Mouse (Mus musculus) neural tube, embryonic 14.5 days (tissue): ENCODE measurements at regions not wholly inside any gene's neighbourhood (a gene's known extent, or its start where the extent isn't known, plus 50 kb on each side); places are given as distances from the start of the nearest gene placed in this dataset.

Experiments used
- ATAC-seq: fragments of 200-750 bp; cut with Nextera tagmentation; 2 replicates; pipeline ENCODE4 v1.8.0; 2017; ENCODE audit warnings: low read depth, mild to moderate bottlenecking, moderate TSS enrichment, moderate library complexity
- H3K27ac ChIP-seq: fragments of 300-500 bp; sonication (generic); 2 replicates; pipeline ENCODE4 v1.5.1; 2014; ENCODE audit warnings: low read depth, mild to moderate bottlenecking, control low read depth, low read length, moderate library complexity, mixed read lengths
- H3K27me3 ChIP-seq: fragments of 300-500 bp; sonication (generic); 2 replicates; pipeline ENCODE4 v1.6.1; 2014; ENCODE audit warnings: low read length; ENCODE audit not compliant: control insufficient read depth, insufficient read depth
- H3K36me3 ChIP-seq: fragments of 300-500 bp; sonication (generic); 2 replicates; pipeline ENCODE4 v1.6.1; 2014; ENCODE audit warnings: low read length, mixed read lengths; ENCODE audit not compliant: control insufficient read depth, insufficient read depth
- H3K4me1 ChIP-seq: fragments of 300-500 bp; sonication (generic); 2 replicates; pipeline ENCODE4 v1.6.1; 2014; ENCODE audit warnings: low read length; ENCODE audit not compliant: control insufficient read depth, insufficient read depth
- H3K4me2 ChIP-seq: fragments of 300-500 bp; sonication (generic); 2 replicates; pipeline ENCODE4 v1.6.1; 2014; ENCODE audit warnings: mild to moderate bottlenecking, low read depth, low read length, control low read depth
- H3K4me3 ChIP-seq: fragments of 300-500 bp; sonication (generic); 2 replicates; pipeline ENCODE4 v1.5.1; 2014; ENCODE audit warnings: low read depth, low read length, control low read depth, mixed read lengths
- H3K9ac ChIP-seq: fragments of 300-500 bp; sonication (generic); replicated peaks from 2 replicates; pipeline ENCODE4 v1.6.1; 2014; ENCODE audit warnings: low read depth, mild to moderate bottlenecking, control low read depth, low read length, mixed read lengths
- H3K9me3 ChIP-seq: fragments of 300-500 bp; sonication (generic); 2 replicates; pipeline ENCODE4 v1.6.1; 2016; ENCODE audit warnings: low read length; ENCODE audit not compliant: control insufficient read depth
- WGBS: fragments of 180-500 bp; shearing (Covaris S2); extraction: QIAGEN DNeasy Blood & Tissue Kit; methylation state at CpG from one replicate; pipeline ENCODE4 v1.1.7; 2014; 5-methylcytosine and 5-hydroxymethylcytosine counted together

GRCm38 (mm10) chr10:115025950-115026349, 158.9 kb downstream of the Tph2 start:
- no peak for ATAC-seq
- WGBS = 84% methylated on average over 2 of the region's 2 CpGs
- H3K27me3 ChIP-seq = no peaks in the 10 kb centered on the region
- H3K27ac ChIP-seq = no peak overlapping the region
- H3K4me2 ChIP-seq = no peak overlapping the region
- H3K4me1 ChIP-seq = no peaks in the 10 kb centered on the region
- H3K9me3 ChIP-seq = no peaks in the 10 kb centered on the region
- H3K4me3 ChIP-seq = no peak overlapping the region
- no peak overlapping the region for H3K9ac ChIP-seq
- H3K36me3 ChIP-seq = no peaks in the 10 kb centered on the region

DNA sequence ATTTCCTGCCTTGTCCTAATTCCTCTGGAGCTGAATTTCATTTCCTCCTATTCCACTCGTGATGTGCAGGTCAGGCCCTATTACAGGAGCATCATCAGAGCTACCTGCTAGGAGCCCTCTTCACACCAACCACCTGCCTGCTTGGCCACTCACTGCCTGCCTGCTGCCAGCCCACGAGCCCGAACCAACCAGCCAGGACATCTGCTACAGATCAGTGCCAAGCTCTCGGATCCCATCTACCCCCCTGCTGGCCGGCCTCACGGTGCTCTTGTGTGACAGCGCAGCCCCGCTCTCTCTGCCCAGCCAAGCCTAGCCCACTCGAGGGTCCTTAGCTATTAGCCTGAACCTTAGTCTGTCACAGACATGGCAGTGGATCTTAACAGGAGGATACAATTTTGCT, 165.4 kb downstream of the Tph2 start:
- H3K27ac ChIP-seq = no peak overlapping the region
- H3K9ac ChIP-seq = no peak overlapping the region
- no peaks in the 10 kb centered on the region for H3K36me3 ChIP-seq
- no peak for ATAC-seq
- no peak overlapping the region for H3K4me2 ChIP-seq
- 71% methylated on average over 9 of the region's 9 CpGs for WGBS
- H3K4me1 ChIP-seq = no peaks in the 10 kb centered on the region
- no peaks in the 10 kb centered on the region for H3K27me3 ChIP-seq
- no peaks in the 10 kb centered on the region for H3K9me3 ChIP-seq
- H3K4me3 ChIP-seq = no peak overlapping the region

DNA sequence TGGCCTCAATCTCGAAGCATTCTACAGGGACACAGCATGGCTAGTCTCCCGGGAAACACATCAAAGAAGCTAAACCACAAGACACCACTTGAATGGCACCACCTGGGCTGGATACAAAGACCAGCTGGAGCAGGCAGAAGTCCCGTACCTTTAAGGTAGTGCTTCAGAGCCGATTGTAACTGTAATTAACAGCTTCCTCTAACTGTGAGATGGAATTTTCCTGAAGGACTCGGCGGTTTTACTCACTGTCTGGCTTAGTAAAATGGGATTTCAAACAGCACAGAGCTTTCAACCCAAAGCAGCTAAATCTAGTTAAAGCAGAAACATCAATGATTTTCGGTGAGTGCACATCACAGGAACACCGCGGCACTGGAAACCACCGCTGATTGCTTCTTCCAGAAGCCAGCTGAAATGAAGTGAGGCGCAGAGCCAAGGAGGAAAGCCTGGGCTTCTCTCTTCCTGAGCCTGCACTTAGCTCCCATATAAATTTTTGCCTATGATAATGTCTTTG, 171.3 kb downstream of the Tph2 start:
- no peaks in the 10 kb centered on the region for H3K4me1 ChIP-seq
- 12% methylated on average over 11 of the region's 11 CpGs for WGBS
- ATAC-seq = no peak; the same call in 1 of the 2 replicates

GRCm38 (mm10) chr10:115012922-115013321, 171.9 kb downstream of the Tph2 start:
- Histone ChIP-seq H3K27me3 (no peaks in the 10 kb centered on the region), H3K27ac (no peak overlapping the region), H3K4me2 (no peak overlapping the region), H3K36me3 (no peaks in the 10 kb centered on the region), H3K9me3 (no peaks in the 10 kb centered on the region), H3K4me1 (no peaks in the 10 kb centered on the region), H3K4me3 (no peak overlapping the region), H3K9ac (no peak overlapping the region)
- 62% methylated on average over 6 of the region's 6 CpGs for WGBS
- ATAC-seq = peak; percentile 49

More for the DNA sequence above, 171.3 kb downstream of the Tph2 start:
- no peaks in the 10 kb centered on the region for H3K27me3 ChIP-seq
- H3K9me3 ChIP-seq = no peaks in the 10 kb centered on the region
- H3K9ac ChIP-seq = no peak overlapping the region
- H3K36me3 ChIP-seq = no peaks in the 10 kb centered on the region
- H3K27ac ChIP-seq = no peak overlapping the region
- H3K4me3 ChIP-seq = no peak overlapping the region
- H3K4me2 ChIP-seq = peak overlapping the region; percentile 4; the same call in 1 of the 2 replicates

- ATAC-seq = no peak
- Histone ChIP-seq H3K27ac (no peak overlapping the region), H3K9me3 (no peaks in the 10 kb centered on the region), H3K27me3 (no peaks in the 10 kb centered on the region), H3K4me2 (no peak overlapping the region), H3K36me3 (no peaks in the 10 kb centered on the region), H3K9ac (no peak overlapping the region), H3K4me3 (no peak overlapping the region), H3K4me1 (no peaks in the 10 kb centered on the region)
- WGBS = 46% methylated on average over 7 of the region's 7 CpGs
Measured at GRCm38 (mm10) chr10:115012316-115012715, 172.5 kb downstream of the Tph2 start.

DNA sequence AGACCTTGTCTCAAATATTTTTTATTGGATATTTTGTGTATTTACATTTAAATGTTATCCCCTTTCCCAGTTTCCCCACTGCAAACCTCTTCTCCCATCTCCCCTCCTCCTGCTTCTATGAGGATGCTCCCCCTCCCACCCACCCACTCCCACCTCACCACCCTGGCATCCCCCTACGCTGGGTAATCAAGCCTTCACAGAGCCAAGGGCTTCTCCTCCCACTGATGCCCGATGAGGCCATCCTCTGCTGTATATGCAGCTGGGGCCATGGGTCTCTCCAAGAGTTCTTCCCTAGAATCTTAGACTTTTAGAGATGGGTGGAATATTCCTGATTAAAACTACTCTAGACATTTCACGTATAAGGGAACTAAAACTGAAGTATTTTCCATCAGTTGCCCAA, 172.9 kb downstream of the Tph2 start:
- Histone ChIP-seq H3K4me2 (no peak overlapping the region), H3K9ac (no peak overlapping the region), H3K36me3 (no peaks in the 10 kb centered on the region), H3K4me3 (no peak overlapping the region), H3K4me1 (no peaks in the 10 kb centered on the region), H3K27ac (no peak overlapping the region), H3K27me3 (no peaks in the 10 kb centered on the region), H3K9me3 (no peaks in the 10 kb centered on the region)
- WGBS = 81% methylated on average over 3 of the region's 3 CpGs
- ATAC-seq = no peak

DNA sequence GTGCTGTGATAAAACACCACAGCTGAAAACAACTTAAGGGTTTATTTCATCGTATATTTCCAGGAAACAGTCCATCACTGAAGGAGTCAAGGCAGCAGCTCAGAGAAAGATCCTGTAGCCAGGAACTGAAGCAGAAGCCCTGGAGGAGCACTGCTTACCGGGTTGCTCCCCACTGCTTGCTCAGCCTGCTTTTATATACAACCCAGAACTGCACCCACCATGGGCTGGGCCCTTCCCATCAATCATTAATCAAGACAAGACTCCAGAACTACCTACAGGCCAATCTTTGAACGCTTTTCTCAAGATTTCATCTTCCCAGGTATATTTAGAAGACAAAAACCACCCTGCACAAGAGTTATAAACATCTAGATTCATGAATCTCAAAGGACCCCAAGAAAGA, 188.4 kb downstream of the Tph2 start:
- Histone ChIP-seq H3K36me3 (no peaks in the 10 kb centered on the region), H3K4me1 (no peaks in the 10 kb centered on the region), H3K9me3 (no peaks in the 10 kb centered on the region), H3K4me3 (no peak overlapping the region), H3K4me2 (no peak overlapping the region), H3K9ac (no peak overlapping the region), H3K27ac (no peak overlapping the region), H3K27me3 (no peaks in the 10 kb centered on the region)
- ATAC-seq = no peak
- 77% methylated on average over 3 of the region's 3 CpGs for WGBS

- Histone ChIP-seq H3K9me3 (no peaks in the 10 kb centered on the region), H3K27me3 (no peaks in the 10 kb centered on the region), H3K4me2 (no peak overlapping the region), H3K4me3 (no peak overlapping the region), H3K27ac (no peak overlapping the region), H3K4me1 (no peaks in the 10 kb centered on the region), H3K9ac (no peak overlapping the region), H3K36me3 (no peaks in the 10 kb centered on the region)
- no peak for ATAC-seq
- WGBS = 73% methylated on average over 3 of the region's 3 CpGs
Measured at GRCm38 (mm10) chr10:114995211-114995908, 189.5 kb downstream of the Tph2 start.

DNA sequence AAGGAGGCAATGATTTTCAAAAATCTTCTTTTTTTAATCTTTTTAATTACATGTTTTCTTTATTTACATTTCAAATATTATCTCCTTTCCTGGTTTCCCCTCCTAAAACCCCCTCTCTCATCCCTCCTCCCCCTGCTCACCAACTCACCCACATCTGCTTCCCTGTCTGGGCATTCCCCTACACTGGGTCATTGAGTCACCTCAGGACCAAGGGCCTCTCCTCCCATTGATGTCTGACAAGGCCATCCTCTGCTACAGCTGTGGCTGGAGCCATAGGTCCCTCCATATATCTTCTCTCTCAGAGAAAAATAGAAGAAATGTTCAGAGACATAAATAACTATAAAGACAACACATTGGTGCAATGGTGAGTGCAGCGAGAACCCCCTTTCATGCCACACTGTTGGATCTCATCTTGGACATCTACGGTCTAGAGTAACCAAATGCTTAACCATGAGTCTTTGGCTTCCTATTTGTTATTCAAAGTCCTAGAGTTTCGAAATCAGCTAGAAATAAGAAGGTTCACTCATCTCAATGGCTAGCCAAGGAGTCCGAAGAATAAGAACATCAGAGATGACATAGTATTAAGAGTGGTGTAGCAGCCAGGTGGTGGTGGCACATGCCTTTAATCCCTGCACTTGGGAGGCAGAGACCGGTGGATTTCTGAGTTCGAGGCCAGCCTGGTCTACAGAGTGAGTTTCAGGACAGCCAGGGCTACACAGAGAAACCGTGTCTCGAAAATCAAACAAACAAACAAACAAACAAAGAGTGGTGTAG, 186.5 kb upstream of the Trhde start:
- no peak overlapping the region for H3K27ac ChIP-seq
- H3K4me2 ChIP-seq = no peak overlapping the region
- no peak overlapping the region for H3K9ac ChIP-seq
- no peaks in the 10 kb centered on the region for H3K4me1 ChIP-seq
- H3K4me3 ChIP-seq = no peak overlapping the region
- H3K36me3 ChIP-seq = no peaks in the 10 kb centered on the region
- H3K9me3 ChIP-seq = no peaks in the 10 kb centered on the region
- no peaks in the 10 kb centered on the region for H3K27me3 ChIP-seq
- WGBS = 92% methylated on average over 8 of the region's 8 CpGs
- ATAC-seq = no peak
